Mouse (Mus musculus) retina, adult 2 months (tissue): ENCODE results near the gene Clip4.

Experiments
- DNase-seq: peaks from one replicate; pipeline ENCODE4 v3.0.0-alpha.2; 2012; ENCODE audit warnings: low read depth, low spot score

The Clip4 gene

DNA sequence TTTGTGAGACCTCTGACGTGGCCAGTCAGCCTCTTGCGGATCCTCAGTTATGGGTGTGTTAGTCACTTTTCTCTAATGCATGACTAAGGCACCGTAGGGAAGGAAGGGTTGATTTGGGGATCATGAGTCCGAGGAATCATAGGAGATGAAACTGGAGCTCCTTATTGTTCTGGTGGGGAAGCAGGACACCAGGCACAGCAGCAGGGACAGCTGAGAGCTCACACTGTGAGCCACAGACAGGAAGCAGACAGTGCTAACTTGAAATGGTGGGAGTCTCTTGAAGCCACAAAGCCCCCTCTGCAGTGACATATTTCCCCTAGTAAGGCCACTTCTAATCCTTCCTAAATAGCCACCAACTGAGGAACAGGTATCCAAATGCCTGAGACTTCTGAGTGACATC lies 22.8 kb downstream of the Clip4 start:
- no peak for DNase-seq

DNA sequence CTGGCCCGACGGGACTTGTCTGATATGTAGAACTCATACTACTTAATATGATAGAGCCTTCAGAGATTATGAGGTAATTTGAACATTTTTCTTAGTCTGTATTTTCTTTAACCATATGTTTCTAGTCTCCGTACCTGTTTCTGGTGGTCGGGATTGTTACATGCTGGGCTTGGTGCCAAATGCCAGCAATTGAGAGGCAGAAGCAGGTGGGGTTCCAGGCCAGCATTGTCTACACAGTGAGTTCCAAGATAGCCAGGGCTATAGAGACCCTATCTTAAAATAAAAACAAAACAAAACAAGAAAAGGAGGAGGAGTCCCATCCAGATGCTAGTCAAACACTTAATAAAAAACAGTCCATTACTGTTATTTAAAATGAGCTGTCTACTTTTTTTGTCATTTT lies 23.3 kb downstream of the Clip4 start:
- DNase-seq = no peak

GRCm38 (mm10) chr17:71795521-71796205 lies 27.4 kb downstream of the Clip4 start:
- no peak for DNase-seq

DNA sequence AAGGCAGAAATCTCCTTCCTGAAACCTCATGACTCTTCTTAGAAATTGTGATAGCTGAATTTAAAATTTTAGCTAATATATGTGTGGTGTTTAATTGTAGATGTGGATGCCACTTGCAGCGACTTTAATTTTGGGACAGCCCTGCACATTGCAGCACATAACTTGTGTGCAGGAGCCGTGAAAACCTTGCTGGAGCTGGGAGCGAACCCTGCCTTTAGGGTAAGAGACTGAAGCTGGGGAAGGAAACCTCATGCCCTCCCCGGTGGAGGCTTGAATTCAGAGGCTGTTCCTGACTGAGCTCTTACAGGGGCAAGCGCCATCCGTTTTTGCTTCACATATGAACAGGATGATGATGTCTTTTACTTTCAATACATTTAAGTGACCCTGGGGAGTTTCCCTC lies 35.2 kb downstream of the Clip4 start:
- DNase-seq = no peak

DNA sequence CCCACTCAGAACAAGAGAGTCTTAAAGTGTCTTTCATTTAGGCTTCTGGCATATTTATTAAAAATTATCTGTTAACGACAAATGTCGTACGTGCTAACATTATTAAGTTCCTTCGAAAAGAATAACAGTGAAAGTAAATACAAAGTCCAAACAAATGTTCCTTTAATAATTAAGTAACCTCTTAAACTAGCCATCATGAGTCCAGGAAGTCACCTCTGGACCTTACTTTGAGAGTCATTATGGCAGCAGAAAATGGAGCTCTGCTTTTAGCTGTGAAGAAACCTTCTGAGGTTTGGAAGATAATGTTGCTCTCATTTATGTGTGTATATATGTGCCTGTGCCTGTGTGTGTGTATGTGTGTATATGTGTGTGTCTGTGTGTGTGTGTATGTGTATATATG lies 35.6 kb downstream of the Clip4 start:
- DNase-seq = no peak

GRCm38 (mm10) chr17:71811070-71811469 lies 42.8 kb downstream of the Clip4 start:
- DNase-seq = no peak

GRCm38 (mm10) chr17:71816136-71816864 lies 48.0 kb downstream of the Clip4 start:
- no peak for DNase-seq

GRCm38 (mm10) chr17:71823622-71824306 lies 55.5 kb downstream of the Clip4 start:
- DNase-seq = no peak

DNA sequence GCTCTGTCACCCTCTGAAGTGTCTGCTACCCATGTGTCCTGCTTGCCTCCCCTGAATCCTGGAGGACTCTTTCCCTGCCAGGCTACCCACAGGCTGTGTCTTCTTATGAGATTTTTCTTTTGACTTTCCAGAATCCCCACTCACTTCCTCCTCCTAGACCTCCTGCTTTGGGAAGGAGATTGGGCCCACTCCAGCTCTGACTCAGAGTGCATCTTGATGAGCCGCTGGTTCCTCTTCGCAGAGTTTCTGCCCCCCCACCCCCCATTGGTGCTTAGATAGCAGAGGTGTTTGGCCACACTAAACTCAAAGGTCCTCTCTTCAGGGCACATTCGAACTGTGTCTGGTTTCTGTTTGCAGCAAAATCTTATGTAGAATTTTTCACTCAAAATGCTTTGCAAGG lies 58.3 kb downstream of the Clip4 start:
- DNase-seq = no peak

GRCm38 (mm10) chr17:71827627-71828026 lies 59.4 kb downstream of the Clip4 start:
- no peak for DNase-seq

- DNase-seq = no peak
Observed at GRCm38 (mm10) chr17:71828647-71829414, 60.6 kb downstream of the Clip4 start.

DNA sequence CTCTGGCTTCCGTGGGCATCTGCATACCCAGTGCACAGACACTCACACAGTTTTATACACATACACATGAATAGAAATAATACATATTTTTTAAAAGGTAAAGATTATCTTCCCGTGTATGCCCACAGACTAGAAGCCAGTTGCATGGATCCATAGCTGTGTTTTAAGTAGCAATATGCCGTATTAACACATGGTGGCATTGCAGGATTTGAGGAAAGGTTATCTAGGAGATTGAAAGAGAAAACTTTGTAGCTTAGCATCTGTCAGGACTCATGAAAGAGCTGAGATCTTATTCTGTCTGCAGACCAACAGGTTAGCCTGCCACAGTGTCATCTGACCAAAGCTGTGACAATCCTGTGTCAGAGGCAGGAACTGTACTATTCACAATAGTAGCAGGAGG lies 63.7 kb downstream of the Clip4 start:
- no peak for DNase-seq

DNA sequence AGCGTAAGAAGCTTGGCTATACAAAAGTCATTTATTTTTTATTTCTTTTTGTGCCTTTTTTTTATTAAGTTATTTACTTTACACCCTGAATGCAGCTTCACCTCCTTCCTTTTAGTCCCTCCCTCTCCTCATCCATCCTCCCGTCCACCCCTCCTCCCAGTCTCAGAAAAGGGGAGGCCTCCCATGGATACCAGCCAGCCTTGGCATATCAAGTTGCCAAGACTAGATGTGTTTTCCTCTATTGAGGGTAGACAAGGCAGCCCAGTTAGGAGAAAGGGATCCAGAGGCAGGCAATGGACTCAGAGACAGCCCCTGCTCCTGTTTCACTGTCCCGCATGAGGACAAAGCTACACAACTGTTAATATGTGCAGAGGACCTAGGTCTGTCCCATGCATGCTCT lies 93.9 kb downstream of the Clip4 start:
- no peak for DNase-seq

GRCm38 (mm10) chr17:71862895-71863294 lies 94.6 kb downstream of the Clip4 start:
- DNase-seq = no peak

GRCm38 (mm10) chr17:71864039-71864438 lies 95.8 kb downstream of the Clip4 start:
- no peak for DNase-seq

GRCm38 (mm10) chr17:71865437-71865836 lies 97.2 kb downstream of the Clip4 start:
- no peak for DNase-seq

DNA sequence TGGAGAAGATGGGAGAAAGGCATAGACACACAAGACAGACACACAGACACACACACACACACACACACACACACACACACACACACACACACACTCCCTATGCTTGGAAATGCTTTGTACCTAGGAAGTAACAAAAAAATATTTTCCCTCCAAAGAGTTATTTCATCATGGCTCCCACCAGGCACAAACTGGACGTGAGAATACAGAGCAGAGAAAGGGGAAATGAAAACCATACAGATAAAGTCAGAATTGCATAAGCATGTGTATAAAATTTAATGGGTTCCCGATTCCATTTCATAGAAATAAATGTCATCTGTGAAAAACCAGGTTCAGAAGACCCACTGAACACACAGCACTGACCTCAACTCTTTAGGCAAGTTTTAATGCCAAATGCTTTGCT lies 99.6 kb downstream of the Clip4 start:
- no peak for DNase-seq

- DNase-seq = no peak
Observed at GRCm38 (mm10) chr17:71868828-71869227, 100.6 kb downstream of the Clip4 start.

- DNase-seq = no peak
Observed at GRCm38 (mm10) chr17:71869372-71870231, 101.3 kb downstream of the Clip4 start.

GRCm38 (mm10) chr17:71870232-71870621 lies 102.0 kb downstream of the Clip4 start:
- DNase-seq = no peak

DNA sequence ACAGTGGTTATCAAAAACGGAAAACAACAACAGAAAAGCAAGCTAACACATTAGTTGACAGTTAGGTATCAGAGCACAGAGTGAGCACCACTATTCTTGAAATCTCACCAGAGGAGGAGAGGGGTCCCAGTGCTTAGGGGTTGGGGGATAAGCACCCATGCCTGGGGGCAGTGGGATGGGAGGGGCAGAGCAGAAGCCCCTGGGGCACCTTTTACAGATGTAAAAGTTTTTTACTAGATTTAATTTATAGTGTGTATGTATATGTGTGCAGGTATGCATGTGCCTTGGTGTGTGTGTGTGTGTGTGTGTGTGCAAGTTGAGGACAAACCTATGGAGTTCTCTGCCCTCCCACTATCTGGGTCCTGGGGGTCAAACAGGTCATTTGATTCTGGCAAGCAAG lies 102.4 kb downstream of the Clip4 start:
- no peak for DNase-seq
